Mouse (Mus musculus) CH12F3 (cell line): ENCODE measurements at regions not wholly inside any gene's neighbourhood (a gene's known extent, or its start where the extent isn't known, plus 50 kb on each side); places are given as distances from the start of the nearest gene placed in this dataset.

Experiments
- in situ Hi-C: fragments of 300-500 bp; cut with MboI; formaldehyde crosslinking; loops from 2 replicates; pipeline ENCODE4 v1.14.3; 2020; ENCODE audit warnings: low sequenced_read_pairs

GRCm38 (mm10) chr16:87234199-87234598 lies 119.8 kb upstream of the N6amt1 start:
- in situ Hi-C loops, result no loop called here

GRCm38 (mm10) chr16:87225595-87225994 lies 128.4 kb upstream of the N6amt1 start:
- in situ Hi-C loops, result no loop called here

GRCm38 (mm10) chr16:87225085-87225484 lies 128.9 kb upstream of the N6amt1 start:
- in situ Hi-C loops, result no loop called here

GRCm38 (mm10) chr16:87224024-87224423 lies 130.0 kb upstream of the N6amt1 start:
- in situ Hi-C loops, result no loop called here

- in situ Hi-C loops, result no loop called here
Observed at GRCm38 (mm10) chr16:87220611-87221010, 133.4 kb upstream of the N6amt1 start.

- in situ Hi-C loops, result no loop called here
Observed at GRCm38 (mm10) chr16:87220201-87220600, 133.8 kb upstream of the N6amt1 start.

- in situ Hi-C loops, result no loop called here
Observed at GRCm38 (mm10) chr16:87207875-87208274, 146.1 kb upstream of the N6amt1 start.

GRCm38 (mm10) chr16:87190471-87190870 lies 163.5 kb upstream of the N6amt1 start:
- in situ Hi-C loops, result no loop called here

GRCm38 (mm10) chr16:87188737-87189136 lies 165.2 kb upstream of the N6amt1 start:
- in situ Hi-C loops, result no loop called here

GRCm38 (mm10) chr16:87172395-87172794 lies 181.6 kb upstream of the N6amt1 start:
- in situ Hi-C loops, result no loop called here

- in situ Hi-C loops, result no loop called here
Observed at GRCm38 (mm10) chr16:87139301-87139700, 214.7 kb upstream of the N6amt1 start.

- in situ Hi-C loops, result no loop called here
Observed at GRCm38 (mm10) chr16:87136503-87136902, 217.5 kb upstream of the N6amt1 start.

- in situ Hi-C loops, result no loop called here
Observed at GRCm38 (mm10) chr16:87134452-87134851, 219.5 kb upstream of the N6amt1 start.

GRCm38 (mm10) chr16:87133874-87134273 lies 220.1 kb upstream of the N6amt1 start:
- in situ Hi-C loops, result no loop called here

GRCm38 (mm10) chr16:87132082-87132481 lies 221.9 kb upstream of the N6amt1 start:
- in situ Hi-C loops, result no loop called here

- in situ Hi-C loops, result no loop called here
Observed at GRCm38 (mm10) chr16:87130733-87131640, 223.0 kb upstream of the N6amt1 start.

- in situ Hi-C loops, result no loop called here
Observed at GRCm38 (mm10) chr16:87129021-87129420, 225.0 kb upstream of the N6amt1 start.

GRCm38 (mm10) chr16:87128230-87128629 lies 225.8 kb upstream of the N6amt1 start:
- in situ Hi-C loops, result no loop called here

- in situ Hi-C loops, result no loop called here
Observed at GRCm38 (mm10) chr16:87124519-87124918, 229.5 kb upstream of the N6amt1 start.

GRCm38 (mm10) chr16:87103599-87103998 lies 250.4 kb upstream of the N6amt1 start:
- in situ Hi-C loops, result no loop called here

- in situ Hi-C loops, result no loop called here
Observed at GRCm38 (mm10) chr16:87102057-87102456, 251.9 kb upstream of the N6amt1 start.

- in situ Hi-C loops, result no loop called here
Observed at GRCm38 (mm10) chr16:87092011-87092410, 262.0 kb upstream of the N6amt1 start.

- in situ Hi-C loops, result no loop called here
Observed at GRCm38 (mm10) chr16:87089322-87089721, 264.7 kb upstream of the N6amt1 start.
